Mouse (Mus musculus) limb, embryonic 11.5 days (tissue): ENCODE data around the gene Ttc6. TPM values are rescaled to one million over a fixed set of nuclear protein-coding genes. Genes with fewer than 3 reads are reported as not detected.

Source experiments
- ATAC-seq: fragments of 200-750 bp; cut with Nextera tagmentation; 2 replicates; pipeline ENCODE4 v1.8.0; 2017; ENCODE audit warnings: low read depth; ENCODE audit not compliant: insufficient number of reproducible peaks, low FRiP score, low TSS enrichment
- DNase-seq: peaks from one replicate; pipeline ENCODE4 v3.0.0-alpha.2; 2015; ENCODE audit warnings: low spot score
- H3K27ac ChIP-seq: fragments of 300-500 bp; sonication (generic); replicated peaks from 2 replicates; pipeline ENCODE4 v1.5.1; 2014; ENCODE audit warnings: low read depth, mild to moderate bottlenecking, low read length
- H3K27me3 ChIP-seq: fragments of 300-500 bp; sonication (generic); 2 replicates; pipeline ENCODE4 v1.6.1; 2014; ENCODE audit warnings: mild to moderate bottlenecking, low read length, mixed read lengths; ENCODE audit not compliant: control insufficient read depth, insufficient read depth
- H3K36me3 ChIP-seq: fragments of 300-500 bp; sonication (generic); 2 replicates; pipeline ENCODE4 v1.6.1; 2014; ENCODE audit warnings: mild to moderate bottlenecking, low read length, moderate library complexity, mixed read lengths; ENCODE audit not compliant: control insufficient read depth, insufficient read depth
- H3K4me1 ChIP-seq: fragments of 300-500 bp; sonication (generic); 2 replicates; pipeline ENCODE4 v1.6.1; 2014; ENCODE audit warnings: low read length, mixed read lengths; ENCODE audit not compliant: control insufficient read depth, insufficient read depth
- H3K4me2 ChIP-seq: fragments of 300-500 bp; sonication (generic); 2 replicates; pipeline ENCODE4 v1.6.1; 2014; ENCODE audit warnings: low read depth, mild to moderate bottlenecking, moderate library complexity; ENCODE audit not compliant: severe bottlenecking
- H3K4me3 ChIP-seq: fragments of 300-500 bp; sonication (generic); 2 replicates; pipeline ENCODE4 v1.5.1; 2014; ENCODE audit warnings: low read depth, low read length
- H3K9ac ChIP-seq: fragments of 300-500 bp; sonication (generic); 2 replicates; pipeline ENCODE4 v1.6.1; 2014; ENCODE audit warnings: mild to moderate bottlenecking, low read length
- H3K9me3 ChIP-seq: fragments of 300-500 bp; sonication (generic); 2 replicates; pipeline ENCODE4 v1.6.1; 2016; ENCODE audit warnings: low read length; ENCODE audit not compliant: control insufficient read depth
- WGBS: fragments of 180-500 bp; shearing (Covaris S2); extraction: QIAGEN DNeasy Blood & Tissue Kit; methylation state at CpG from one replicate; pipeline ENCODE4 v1.1.7; 2014; 5-methylcytosine and 5-hydroxymethylcytosine counted together
- polyA plus RNA-seq: library from polyadenylated mRNA; unstranded; fragments of >200 nt; fragmentation: Nextera tagmentation; extraction: Ambion mirVana; gene quantifications from 2 replicates; pipeline ENCODE4 v1.2.1, GENCODE M21; 2014

The Ttc6 gene
- 0.06 and 0.28 TPM in 2 replicates for polyA plus RNA-seq

GRCm38 (mm10) chr12:57563909-57564308, at the start of gene Ttc6:
Gene Ttc6 (plus strand): TSS chr12:57564113.
- Histone ChIP-seq H3K4me1 (no peaks in the 10 kb centered on the region), H3K9me3 (no peaks in the 10 kb centered on the region), H3K4me3 (no peak within 1 kb of the TSS), H3K27me3 (no peaks in the 10 kb centered on the region), H3K4me2 (no peak within 1 kb of the TSS), H3K36me3 (no peaks in the 10 kb centered on the region), H3K9ac (no peak within 1 kb of the TSS), H3K27ac (no peak within 1 kb of the TSS)
- WGBS = 72% methylated on average over 6 of the region's 6 CpGs
- no peak for DNase-seq
- ATAC-seq = no peak

- Histone ChIP-seq H3K27ac (no peak overlapping the region), H3K4me1 (no peaks in the 10 kb centered on the region), H3K36me3 (no peaks in the 10 kb centered on the region), H3K4me2 (no peak overlapping the region), H3K27me3 (no peaks in the 10 kb centered on the region), H3K4me3 (no peak overlapping the region), H3K9me3 (no peaks in the 10 kb centered on the region), H3K9ac (no peak overlapping the region)
- WGBS = 77% methylated on average over 1 of the region's 1 CpGs
- DNase-seq = no peak
- no peak for ATAC-seq
Measured at GRCm38 (mm10) chr12:57514552-57514951, 49.4 kb upstream of the Ttc6 start.

- H3K4me2 ChIP-seq = no peak overlapping the region
- ATAC-seq (no peak), DNase-seq (no peak)
- no peaks in the 10 kb centered on the region for H3K4me1 ChIP-seq
- no peaks in the 10 kb centered on the region for H3K27me3 ChIP-seq
- H3K9ac ChIP-seq = no peak overlapping the region
- H3K36me3 ChIP-seq = no peaks in the 10 kb centered on the region
- 63% methylated on average over 12 of the region's 12 CpGs for WGBS
- no peak overlapping the region for H3K4me3 ChIP-seq
- no peak overlapping the region for H3K27ac ChIP-seq
- H3K9me3 ChIP-seq = no peaks in the 10 kb centered on the region
Measured at GRCm38 (mm10) chr12:57515702-57516377, 48.1 kb upstream of the Ttc6 start.

GRCm38 (mm10) chr12:57528335-57528734, 35.6 kb upstream of the Ttc6 start:
- Histone ChIP-seq H3K27me3 (peaks cover 13% of the 10 kb centered on the region), H3K9ac (no peak overlapping the region), H3K27ac (no peak overlapping the region), H3K4me2 (no peak overlapping the region), H3K9me3 (no peaks in the 10 kb centered on the region), H3K4me3 (no peak overlapping the region), H3K36me3 (no peaks in the 10 kb centered on the region), H3K4me1 (no peaks in the 10 kb centered on the region)
- DNase-seq = no peak
- ATAC-seq = no peak
- 72% methylated on average over 4 of the region's 4 CpGs for WGBS

- Histone ChIP-seq H3K27me3 (peaks cover 33% of the 10 kb centered on the region), H3K9ac (no peak overlapping the region), H3K9me3 (no peaks in the 10 kb centered on the region), H3K27ac (no peak overlapping the region), H3K36me3 (no peaks in the 10 kb centered on the region), H3K4me3 (no peak overlapping the region), H3K4me1 (no peaks in the 10 kb centered on the region), H3K4me2 (no peak overlapping the region)
- WGBS = 10% methylated on average over 9 of the region's 9 CpGs
- ATAC-seq (no peak), DNase-seq (no peak)
Measured at GRCm38 (mm10) chr12:57530474-57530873, 33.4 kb upstream of the Ttc6 start.

GRCm38 (mm10) chr12:57534517-57534878, 29.4 kb upstream of the Ttc6 start:
- WGBS = 1% methylated on average over 4 of the region's 6 CpGs
- DNase-seq (peak; percentile 40), ATAC-seq (no peak)
- no peak overlapping the region for H3K9ac ChIP-seq
- H3K27ac ChIP-seq = no peak overlapping the region
- H3K4me2 ChIP-seq = peak overlapping the region; percentile 10; the same call in 1 of the 2 replicates
- H3K4me3 ChIP-seq = no peak overlapping the region
- H3K4me1 ChIP-seq = no peaks in the 10 kb centered on the region
- H3K27me3 ChIP-seq = peaks cover 54% of the 10 kb centered on the region
- no peaks in the 10 kb centered on the region for H3K9me3 ChIP-seq
- no peaks in the 10 kb centered on the region for H3K36me3 ChIP-seq

- no peak overlapping the region for H3K9ac ChIP-seq
- no peak overlapping the region for H3K27ac ChIP-seq
- H3K4me1 ChIP-seq = no peaks in the 10 kb centered on the region
- peak; percentile 48 for DNase-seq
- no peaks in the 10 kb centered on the region for H3K9me3 ChIP-seq
- no peaks in the 10 kb centered on the region for H3K36me3 ChIP-seq
- WGBS = under 1% methylated on average over 38 of the region's 39 CpGs
- peak overlapping the region; percentile 10; the same call in 1 of the 2 replicates for H3K4me2 ChIP-seq
- H3K4me3 ChIP-seq = no peak overlapping the region
- ATAC-seq = peak; percentile 22; the same call in 1 of the 2 replicates
- H3K27me3 ChIP-seq = peaks cover 57% of the 10 kb centered on the region
Measured at GRCm38 (mm10) chr12:57534879-57535611, 28.9 kb upstream of the Ttc6 start.

- H3K36me3 ChIP-seq = no peaks in the 10 kb centered on the region
- H3K4me2 ChIP-seq = no peak overlapping the region
- H3K4me3 ChIP-seq = no peak overlapping the region
- ATAC-seq = no peak
- DNase-seq = peak; percentile 56
- H3K27ac ChIP-seq = no peak overlapping the region
- peaks cover 63% of the 10 kb centered on the region for H3K27me3 ChIP-seq
- no peak overlapping the region for H3K9ac ChIP-seq
- no peaks in the 10 kb centered on the region for H3K4me1 ChIP-seq
- 1% methylated on average over 25 of the region's 25 CpGs for WGBS
- no peaks in the 10 kb centered on the region for H3K9me3 ChIP-seq
Measured at GRCm38 (mm10) chr12:57536056-57536908, 27.6 kb upstream of the Ttc6 start.
